Mouse (Mus musculus) lung, postnatal 4 days (tissue): ENCODE measurements at regions not wholly inside any gene's neighbourhood (a gene's known extent, or its start where the extent isn't known, plus 50 kb on each side); places are given as distances from the start of the nearest gene placed in this dataset.

Source experiments
- DNase-seq, 2 experiments: peaks; one replicate each; pipeline ENCODE4 v3.0.0; 2021

- DNase-seq, result no peak
These were observed 206.2 kb upstream of the Plpp4 start for GRCm38 (mm10) chr7:129050675-129051074.

DNA sequence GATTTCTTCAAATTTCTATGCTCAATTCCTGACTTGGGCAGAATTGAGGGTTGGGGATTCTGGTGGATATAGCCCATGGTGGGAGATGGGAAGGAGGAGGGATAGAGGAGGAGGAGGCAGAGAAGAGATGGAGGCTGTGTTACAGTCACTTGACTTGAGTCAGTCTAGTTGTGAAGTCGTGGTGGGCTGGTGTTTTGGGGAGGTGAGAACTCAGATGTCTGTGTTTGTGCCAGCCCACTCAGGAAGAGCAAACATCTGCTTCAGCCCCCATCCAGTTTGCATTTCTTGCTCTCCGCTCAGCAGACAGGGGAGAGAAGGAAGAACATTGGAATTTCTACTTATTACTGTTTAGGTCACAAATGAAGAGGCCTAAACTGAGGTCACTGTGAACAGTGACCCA is 189.9 kb upstream of the Plpp4 start:
- DNase-seq, result no peak

DNA sequence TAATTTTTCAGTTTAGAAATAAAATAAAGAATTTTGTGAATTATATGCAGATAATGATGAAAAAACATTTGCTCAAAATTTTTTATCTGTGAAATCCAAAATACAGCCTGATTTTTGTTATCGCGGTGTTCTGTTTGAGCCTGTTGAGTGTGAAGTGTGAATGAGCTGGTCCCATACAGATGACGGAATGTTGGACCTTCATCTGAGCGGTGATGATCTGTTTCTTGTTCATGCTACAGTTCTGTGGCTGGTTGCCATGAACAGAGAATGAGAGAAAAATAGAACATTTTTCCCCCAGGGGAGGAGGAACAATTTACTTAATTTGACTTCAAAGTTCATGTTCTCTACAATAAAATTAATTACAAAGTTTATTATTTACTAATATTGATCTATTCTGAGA is 188.7 kb upstream of the Plpp4 start:
- no peak for DNase-seq

- no peak for DNase-seq
These were observed 177.0 kb upstream of the Plpp4 start for GRCm38 (mm10) chr7:129079786-129080185.

GRCm38 (mm10) chr7:129091441-129091840 is 165.4 kb upstream of the Plpp4 start:
- no peak for DNase-seq

DNA sequence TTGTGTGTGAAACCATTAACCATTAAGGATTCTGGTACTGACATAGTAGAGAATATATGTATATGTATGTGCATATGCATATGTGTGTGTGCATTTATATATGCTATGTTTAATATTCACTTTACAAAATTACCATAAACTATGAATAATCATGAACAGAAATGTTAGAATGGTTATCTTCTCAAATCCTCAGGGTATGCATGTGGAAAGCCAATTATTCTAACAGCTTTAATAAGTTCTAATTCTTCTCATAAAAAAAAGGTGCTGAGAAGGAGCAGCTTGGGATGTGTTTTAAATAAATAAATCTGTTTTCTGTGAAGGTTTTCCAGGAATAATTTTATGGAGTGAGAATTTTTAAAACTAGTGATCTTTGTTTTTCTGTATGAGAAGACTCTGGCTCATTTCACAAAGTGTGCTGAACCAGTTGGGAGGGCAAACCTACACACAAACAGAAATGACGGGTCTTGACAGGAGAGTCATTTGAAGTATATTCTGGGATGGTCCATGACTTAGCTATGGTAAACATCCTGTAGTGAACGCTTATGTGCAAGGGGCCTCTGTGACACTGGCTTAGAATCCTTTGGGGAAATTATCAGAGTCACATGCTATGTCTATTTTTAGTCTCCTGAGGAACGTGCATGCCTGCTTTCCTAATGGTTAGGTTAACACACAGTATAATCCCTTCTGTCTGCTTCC is 160.3 kb upstream of the Plpp4 start:
- DNase-seq, result no peak

DNA sequence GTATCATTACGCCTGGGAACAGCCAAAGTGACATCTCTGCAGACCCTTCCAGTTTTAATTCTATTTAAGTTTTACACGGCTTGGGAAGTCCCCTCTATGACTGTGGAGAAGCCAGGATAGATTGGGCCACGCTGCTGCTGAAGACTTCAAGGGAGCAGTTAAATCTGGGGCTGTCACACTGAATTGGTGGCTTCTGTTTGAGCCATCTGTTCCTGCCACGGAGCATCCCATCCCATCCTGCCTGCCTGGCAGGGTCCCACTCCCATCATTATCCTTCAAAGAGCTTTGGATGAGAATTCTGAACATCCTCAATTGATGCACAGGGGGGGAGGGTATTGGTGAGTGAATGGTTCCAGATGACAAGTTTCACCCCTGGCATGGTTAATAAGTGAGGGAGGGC is 154.4 kb upstream of the Plpp4 start:
- DNase-seq, result no peak

DNA sequence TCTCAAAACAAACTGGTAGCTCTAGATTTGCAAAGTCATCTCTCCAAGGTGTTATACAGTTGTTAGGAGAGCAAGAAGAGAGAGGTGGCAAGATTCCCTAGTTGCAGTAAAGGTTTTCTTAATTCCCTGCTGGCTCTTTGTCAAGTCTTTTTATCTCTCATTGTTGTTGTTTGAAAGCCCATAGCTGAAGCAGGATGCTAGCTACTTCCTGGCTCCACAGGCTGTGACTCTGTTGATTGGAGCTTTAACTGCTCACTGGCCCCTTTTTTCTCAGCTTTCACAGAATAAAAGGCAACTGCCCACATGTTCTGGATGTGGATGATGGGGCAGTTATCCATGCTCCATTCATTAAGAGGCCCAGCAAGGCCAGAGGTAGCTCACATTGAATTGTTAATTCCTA is 122.7 kb upstream of the Plpp4 start:
- DNase-seq, result no peak

DNA sequence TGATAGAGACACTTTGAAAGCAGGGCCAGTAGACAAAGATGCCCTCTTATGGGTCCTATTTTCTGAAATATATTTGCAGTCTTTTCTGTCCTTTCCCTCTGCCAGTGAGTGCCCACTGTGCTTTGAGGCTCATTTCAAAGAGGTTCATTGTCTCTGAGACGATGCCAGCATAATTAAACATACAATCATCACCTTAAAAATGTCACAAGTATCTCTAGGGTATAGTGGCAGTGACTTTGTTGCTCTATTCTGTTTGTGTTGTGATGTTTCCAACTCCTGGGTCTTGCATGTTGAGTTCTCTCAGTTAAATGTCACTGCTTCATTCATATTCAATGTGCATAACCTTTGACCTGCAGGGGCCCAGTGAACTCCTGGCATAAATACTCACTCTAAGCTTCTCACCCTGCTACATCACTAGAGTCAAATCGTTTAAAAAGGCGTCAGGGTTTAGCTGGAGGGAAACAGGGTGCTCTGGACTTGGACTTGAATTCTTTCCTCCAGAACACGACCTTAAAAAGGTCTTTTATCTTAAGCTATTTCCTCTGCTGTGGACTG is 122.1 kb upstream of the Plpp4 start:
- no peak for DNase-seq

GRCm38 (mm10) chr7:129137303-129137990 is 119.4 kb upstream of the Plpp4 start:
- no peak for DNase-seq

DNA sequence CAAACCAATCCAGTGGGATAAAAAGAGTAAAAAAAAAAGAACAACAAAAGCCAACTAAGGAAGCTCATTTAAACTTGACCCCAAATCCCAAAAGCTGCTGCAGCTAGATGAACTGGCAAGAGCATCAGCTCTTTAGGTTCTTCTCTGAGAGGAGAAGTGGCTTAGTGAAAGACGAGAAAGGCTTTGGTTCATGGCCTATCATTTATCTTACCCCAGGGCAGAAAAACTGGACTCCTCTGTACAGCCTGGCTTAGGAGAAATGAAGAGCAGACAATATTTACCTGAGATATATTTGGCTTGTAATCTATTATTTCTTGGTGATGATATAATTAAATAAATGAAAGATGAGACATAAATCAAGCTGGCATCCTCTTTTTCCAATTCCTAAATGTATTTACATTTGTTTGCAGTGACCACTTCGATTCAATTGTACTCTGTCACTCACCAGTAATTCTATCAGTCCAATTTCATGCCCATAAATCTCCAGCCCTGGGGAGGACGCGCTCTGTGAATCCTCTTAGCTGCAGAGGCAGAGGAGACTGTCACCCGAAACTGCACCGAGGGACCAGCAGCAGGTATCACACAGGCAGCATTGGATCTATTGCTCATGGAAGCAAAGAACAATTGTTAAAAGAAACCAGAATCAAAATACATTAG is 114.8 kb upstream of the Plpp4 start:
- DNase-seq, result no peak

DNA sequence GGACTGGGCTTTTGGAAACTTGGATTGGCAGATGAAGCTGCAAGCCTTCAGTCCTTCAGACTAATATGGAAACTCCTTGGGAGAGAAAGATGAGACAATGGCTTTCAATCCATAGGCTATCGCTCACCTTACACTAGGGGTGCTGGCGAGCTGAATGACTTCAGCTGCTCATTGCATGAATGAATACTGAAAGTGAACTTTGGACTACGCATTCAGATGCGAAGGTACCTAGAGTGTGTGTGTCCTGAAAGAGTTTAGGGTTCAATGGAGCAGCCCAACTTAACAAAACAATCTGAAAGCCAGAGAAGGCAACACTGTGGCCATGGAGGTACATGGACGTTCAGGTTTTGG is 114.3 kb upstream of the Plpp4 start:
- no peak for DNase-seq

DNA sequence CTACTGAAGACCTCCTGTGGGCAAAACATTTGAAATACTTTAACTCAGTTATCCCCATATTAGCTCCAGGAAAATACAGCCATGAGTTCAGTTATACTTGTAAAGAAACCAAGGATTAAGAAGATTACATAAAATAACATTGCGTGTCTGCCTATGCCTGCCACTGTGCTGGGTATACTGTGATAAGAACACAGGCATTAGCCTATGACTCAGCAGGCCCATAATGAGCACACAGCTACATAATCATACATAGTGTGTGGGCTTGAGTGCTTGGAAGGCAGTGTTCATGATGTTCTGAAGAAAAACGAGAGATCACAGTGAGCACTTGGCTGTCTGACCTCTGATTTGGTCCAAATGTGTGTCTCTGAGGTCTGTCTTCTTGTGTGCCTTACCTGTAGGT is 101.3 kb upstream of the Plpp4 start:
- no peak for DNase-seq

DNA sequence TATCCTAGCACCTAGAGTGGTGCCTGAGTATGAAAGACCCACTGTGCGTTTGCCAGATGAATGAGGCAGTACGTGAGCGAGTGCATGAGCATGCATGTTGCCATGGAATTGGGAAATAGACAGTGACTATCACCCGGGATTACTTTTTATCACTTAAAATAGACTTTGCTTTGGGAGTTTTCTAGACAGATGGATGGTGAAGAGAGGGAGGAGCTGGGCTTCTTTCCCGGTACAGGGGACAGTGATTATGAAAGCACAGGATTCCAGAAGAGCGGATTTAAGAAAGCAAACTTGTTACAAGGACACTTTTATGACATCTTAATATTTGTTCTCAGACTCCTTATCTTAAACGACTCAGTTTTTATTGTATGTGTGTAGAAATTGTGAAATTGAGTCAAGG is 86.9 kb upstream of the Plpp4 start:
- no peak for DNase-seq

- no peak for DNase-seq
These were observed 65.9 kb upstream of the Plpp4 start for GRCm38 (mm10) chr7:129190933-129191332.

DNA sequence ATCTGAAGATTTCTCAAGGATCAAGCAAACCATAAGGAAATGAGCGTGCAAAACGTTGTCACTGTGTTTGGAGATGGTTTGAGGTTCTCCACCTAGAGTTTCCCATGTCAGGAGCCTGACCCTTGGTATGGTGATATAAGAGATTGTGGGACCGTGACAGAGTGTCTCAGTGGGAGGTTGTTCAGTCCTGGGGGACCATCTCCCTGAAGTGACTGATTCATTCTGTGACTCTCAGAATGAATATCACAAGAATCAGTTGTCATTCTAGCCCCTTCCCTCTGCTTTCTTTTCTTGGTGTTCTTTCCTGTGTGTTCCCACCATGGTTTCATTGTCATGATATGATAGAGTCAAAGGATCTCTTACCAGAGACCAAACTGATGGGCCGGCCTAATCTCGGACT is 49.8 kb upstream of the Plpp4 start:
- no peak for DNase-seq
